In the genomic region with DNA sequence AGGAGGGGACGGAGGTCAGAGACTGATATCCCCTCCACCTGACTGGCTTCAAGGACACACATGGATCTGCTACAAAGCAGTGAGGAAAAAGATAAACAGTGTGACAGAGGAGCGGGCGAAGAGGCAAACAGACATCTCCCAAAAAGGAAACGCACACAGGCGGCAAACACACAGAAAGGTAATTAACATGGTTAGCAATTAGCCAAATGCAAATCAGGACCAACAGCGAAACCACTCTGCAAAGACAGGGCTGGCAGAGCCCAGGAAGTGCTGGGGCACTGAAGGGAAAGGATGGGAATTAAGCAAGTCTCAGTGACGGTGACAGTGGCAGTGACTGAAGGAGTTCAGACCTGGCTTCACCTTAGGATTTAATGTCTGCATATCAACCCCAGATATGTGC, we compare ENCODE assay signal across 20 mouse cellular contexts.
DNase-seq lines count a peak whose midpoint lies in the region; ATAC-seq and TF ChIP-seq lines count a peak whose summit lies in the region.
"Had no signal": no experiment of that assay in that cellular context is flagged by ENCODE, and none has a peak within 500 bp of the region (broad histone marks: within the 10 kb centered on the region; RNA-seq: fewer than 3 reads in every experiment).

No protein-coding gene starts in this region.

- DNase-seq in forebrain, embryonic 14.5 days (ENCODE audit: low spot score): peak; percentile 63
- DNase-seq in forebrain, embryonic 11.5 days (ENCODE audit: low spot score): no peak
- peak; percentile 14 for DNase-seq in kidney, adult 2 months
- DNase-seq in kidney, postnatal 10 days: no peak
- peak; percentile 38 for DNase-seq in forebrain, postnatal 0 days
- no peak for DNase-seq in stomach, postnatal 0 days (ENCODE audit: low spot score)
- DNase-seq in kidney, postnatal 14 days: no peak
- DNase-seq: adrenal gland, postnatal 25 days; cerebellum, adult 11 months; cerebellum, adult 8-10 months; cerebellum, postnatal 14 days; embryo, embryonic 11 days; gastrocnemius, adult 2 months; gastrocnemius, postnatal 25 days; heart, postnatal 36 days had no signal

- H3K4me2 ChIP-seq in forebrain, embryonic 14.5 days (ENCODE audit: low read length): no peak overlapping the region
- H3K4me2 ChIP-seq in forebrain, embryonic 11.5 days (ENCODE audit: low read depth, low read length, severe bottlenecking): no peak overlapping the region
- H3K4me2 ChIP-seq in forebrain, postnatal 0 days (ENCODE audit: low read depth): no peak overlapping the region
- H3K4me2 ChIP-seq in stomach, postnatal 0 days (replicated peaks; ENCODE audit: low read depth): no peak overlapping the region
- H3K4me2 ChIP-seq: embryonic facial prominence, embryonic 15.5 days; heart, embryonic 13.5 days; hindbrain, embryonic 14.5 days had no signal

- no peaks in the 10 kb centered on the region for H3K9me3 ChIP-seq in forebrain, embryonic 14.5 days (replicated peaks; ENCODE audit: control insufficient read depth, low read length)
- H3K9me3 ChIP-seq in forebrain, embryonic 11.5 days (ENCODE audit: control insufficient read depth, low read length): no peaks in the 10 kb centered on the region
- no peaks in the 10 kb centered on the region for H3K9me3 ChIP-seq in forebrain, postnatal 0 days (ENCODE audit: low read length)
- no peaks in the 10 kb centered on the region for H3K9me3 ChIP-seq in stomach, postnatal 0 days (ENCODE audit: control insufficient read depth, low read length)
- H3K9me3 ChIP-seq: embryonic facial prominence, embryonic 15.5 days; heart, embryonic 13.5 days had no signal

- no peak overlapping the region for H3K27ac ChIP-seq in forebrain, embryonic 14.5 days (ENCODE audit: low read depth, low read length)
- no peak overlapping the region for H3K27ac ChIP-seq in forebrain, embryonic 11.5 days (ENCODE audit: low read depth, low read length)
- H3K27ac ChIP-seq in kidney, adult 2 months (ENCODE audit: insufficient read depth, low read depth, low read length): no peak overlapping the region
- no peak overlapping the region for H3K27ac ChIP-seq in forebrain, postnatal 0 days (ENCODE audit: low read depth, low read length)
- H3K27ac ChIP-seq in stomach, postnatal 0 days (replicated peaks): no peak overlapping the region
- H3K27ac ChIP-seq: embryonic facial prominence, embryonic 15.5 days; gastrocnemius, adult 2 months; heart, embryonic 13.5 days; hindbrain, embryonic 14.5 days had no signal

- no peaks in the 10 kb centered on the region for H3K36me3 ChIP-seq in forebrain, embryonic 14.5 days (ENCODE audit: control insufficient read depth, insufficient read depth, low read length)
- no peaks in the 10 kb centered on the region; the same call in 1 of the 2 replicates for H3K36me3 ChIP-seq in forebrain, embryonic 11.5 days (ENCODE audit: control insufficient read depth, insufficient read depth, low read length)
- H3K36me3 ChIP-seq in kidney, adult 2 months (ENCODE audit: control insufficient read depth, insufficient read depth, low read length): no peaks in the 10 kb centered on the region
- no peaks in the 10 kb centered on the region for H3K36me3 ChIP-seq in forebrain, postnatal 0 days (ENCODE audit: insufficient read depth)
- H3K36me3 ChIP-seq in stomach, postnatal 0 days (ENCODE audit: control insufficient read depth, insufficient read depth, low read length): no peaks in the 10 kb centered on the region

- TF ChIP-seq POLR2A in kidney, adult 2 months (IDR thresholded peaks at IDR 0.05; ENCODE audit: low read depth, low read length): no peak

- ATAC-seq in forebrain, embryonic 14.5 days: no peak
- ATAC-seq in forebrain, embryonic 11.5 days (replicated peaks; ENCODE audit: low FRiP score): no peak
- no peak for ATAC-seq in forebrain, postnatal 0 days
- ATAC-seq in stomach, postnatal 0 days (ENCODE audit: low FRiP score, low TSS enrichment): no peak
- ATAC-seq: intestine, embryonic 16.5 days had no signal

- H3K4me1 ChIP-seq in forebrain, embryonic 14.5 days (ENCODE audit: control insufficient read depth, insufficient read depth, low read length): peaks cover 4% of the 10 kb centered on the region; the same call in 1 of the 2 replicates
- H3K4me1 ChIP-seq in forebrain, embryonic 11.5 days (replicated peaks; ENCODE audit: control insufficient read depth, insufficient read depth, low read length): peaks cover under 1% of the 10 kb centered on the region; the same call in 1 of the 2 replicates
- H3K4me1 ChIP-seq in kidney, adult 2 months (ENCODE audit: control insufficient read depth, insufficient read depth, low read length): no peaks in the 10 kb centered on the region
- H3K4me1 ChIP-seq in forebrain, postnatal 0 days (ENCODE audit: insufficient read depth): no peaks in the 10 kb centered on the region
- H3K4me1 ChIP-seq in stomach, postnatal 0 days (replicated peaks; ENCODE audit: control insufficient read depth, insufficient read depth): no peaks in the 10 kb centered on the region

- TF ChIP-seq CTCF in kidney, adult 2 months (conservative IDR thresholded peaks at IDR 0.05; ENCODE audit: insufficient read depth, insufficient read length, low read depth, low read length): no peak
- TF ChIP-seq CTCF in forebrain, postnatal 0 days (IDR thresholded peaks at IDR 0.05; ENCODE audit: low read depth): no peak
- no peak for TF ChIP-seq CTCF in stomach, postnatal 0 days (IDR thresholded peaks at IDR 0.05; ENCODE audit: low read depth)

- no peak for TF ChIP-seq EP300 in stomach, postnatal 0 days (optimal IDR thresholded peaks at IDR 0.05)

- 0 out of 2 replicates have a peak, but pooled peaks cover 3% of the 10 kb centered on the region for H3K27me3 ChIP-seq in forebrain, embryonic 14.5 days (replicated peaks; ENCODE audit: control insufficient read depth, insufficient read depth, low read length)
- peaks cover 3% of the 10 kb centered on the region; the same call in 1 of the 2 replicates for H3K27me3 ChIP-seq in forebrain, embryonic 11.5 days (ENCODE audit: control insufficient read depth, insufficient read depth, low read length)
- H3K27me3 ChIP-seq in kidney, adult 2 months (replicated peaks; ENCODE audit: control insufficient read depth, insufficient read depth, low read length): no peaks in the 10 kb centered on the region
- H3K27me3 ChIP-seq in forebrain, postnatal 0 days (ENCODE audit: insufficient read depth, low read length): no peaks in the 10 kb centered on the region
- no peaks in the 10 kb centered on the region for H3K27me3 ChIP-seq in stomach, postnatal 0 days (ENCODE audit: control insufficient read depth, insufficient read depth, low read length)
- H3K27me3 ChIP-seq: embryonic facial prominence, embryonic 15.5 days; heart, embryonic 13.5 days had no signal

- no peak overlapping the region for H3K9ac ChIP-seq in forebrain, embryonic 14.5 days (ENCODE audit: low read length)
- H3K9ac ChIP-seq in forebrain, embryonic 11.5 days (ENCODE audit: low read length): no peak overlapping the region
- no peak overlapping the region for H3K9ac ChIP-seq in forebrain, postnatal 0 days
- no peak overlapping the region for H3K9ac ChIP-seq in stomach, postnatal 0 days (ENCODE audit: low read length)
- H3K9ac ChIP-seq: embryonic facial prominence, embryonic 15.5 days; heart, embryonic 13.5 days; hindbrain, embryonic 14.5 days had no signal

- no peak overlapping the region for H3K4me3 ChIP-seq in forebrain, embryonic 14.5 days (ENCODE audit: low read depth, low read length)
- H3K4me3 ChIP-seq in forebrain, embryonic 11.5 days (ENCODE audit: low read depth, low read length): no peak overlapping the region
- no peak overlapping the region for H3K4me3 ChIP-seq in kidney, adult 2 months (ENCODE audit: insufficient read depth, low read depth, low read length)
- no peak overlapping the region for H3K4me3 ChIP-seq in forebrain, postnatal 0 days (ENCODE audit: low read depth, low read length)
- H3K4me3 ChIP-seq in stomach, postnatal 0 days (ENCODE audit: low read depth, low read length): no peak overlapping the region
- H3K4me3 ChIP-seq: embryonic facial prominence, embryonic 15.5 days; erythroblast, embryonic 14.5 days; gastrocnemius, adult 2 months; heart, embryonic 13.5 days had no signal

- 42% methylated on average over 7 of the region's 7 CpGs for WGBS in forebrain, embryonic 14.5 days
- 89% methylated on average over 7 of the region's 7 CpGs for WGBS in forebrain, embryonic 11.5 days
- WGBS in kidney, adult 2 months: 91% methylated on average over 7 of the region's 7 CpGs
- WGBS in forebrain, postnatal 0 days: 40% methylated on average over 7 of the region's 7 CpGs
- WGBS in stomach, postnatal 0 days: 86% methylated on average over 7 of the region's 7 CpGs

Comparison
In these comparisons a context has a peak if more than half of its experiments do, and no peak if none do; other contexts are left out.
1. DNase-seq: peak in forebrain, embryonic 14.5 days (single experiment), kidney, adult 2 months (single experiment) and forebrain, postnatal 0 days (single experiment); none in forebrain, embryonic 11.5 days (single experiment), kidney, postnatal 10 days (single experiment), stomach, postnatal 0 days (single experiment) and kidney, postnatal 14 days (single experiment).